Mouse (Mus musculus): ENCODE measurements at regions not wholly inside any gene's neighbourhood (a gene's known extent, or its start where the extent isn't known, plus 50 kb on each side); places are given as distances from the start of the nearest gene placed in this dataset.
"Not testable (repeated sequence)": the region's sequence is repeated elsewhere in the genome, so short reads cannot be mapped to it uniquely, and the experiment has no call there.

GRCm38 (mm10) chr14:17057355-17057754 lies 238.4 kb upstream of the Rarb start:
- no peak for DNase-seq

- DNase-seq: no peak
Measured at GRCm38 (mm10) chr14:17055741-17056140, 236.8 kb upstream of the Rarb start.

DNA sequence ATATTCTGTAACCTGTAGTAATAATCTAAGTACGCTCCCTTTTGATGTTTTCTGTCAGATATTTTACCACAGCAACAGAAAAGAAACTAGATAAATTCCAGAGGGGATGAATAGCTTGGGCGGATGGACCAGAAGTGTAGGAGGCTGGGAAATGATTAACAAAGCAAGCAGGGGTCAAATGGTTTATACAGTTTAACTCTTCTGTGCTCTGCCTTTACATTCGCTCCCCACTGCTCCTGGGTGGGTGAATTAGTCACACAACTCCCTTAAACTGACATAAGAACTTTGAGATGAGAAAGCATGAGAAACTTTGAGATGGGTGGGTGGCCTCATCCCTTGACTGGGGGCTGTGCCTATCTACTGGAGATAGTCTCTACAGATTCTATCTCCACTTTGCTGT lies 235.4 kb upstream of the Rarb start:
- no peak for DNase-seq

- DNase-seq: no peak
Measured at GRCm38 (mm10) chr14:17046808-17047207, 227.9 kb upstream of the Rarb start.

GRCm38 (mm10) chr14:17045426-17046132 lies 226.6 kb upstream of the Rarb start:
- DNase-seq: no peak

GRCm38 (mm10) chr14:17020603-17021356 lies 201.8 kb upstream of the Rarb start:
- DNase-seq: peak; percentile 12 to 38

DNA sequence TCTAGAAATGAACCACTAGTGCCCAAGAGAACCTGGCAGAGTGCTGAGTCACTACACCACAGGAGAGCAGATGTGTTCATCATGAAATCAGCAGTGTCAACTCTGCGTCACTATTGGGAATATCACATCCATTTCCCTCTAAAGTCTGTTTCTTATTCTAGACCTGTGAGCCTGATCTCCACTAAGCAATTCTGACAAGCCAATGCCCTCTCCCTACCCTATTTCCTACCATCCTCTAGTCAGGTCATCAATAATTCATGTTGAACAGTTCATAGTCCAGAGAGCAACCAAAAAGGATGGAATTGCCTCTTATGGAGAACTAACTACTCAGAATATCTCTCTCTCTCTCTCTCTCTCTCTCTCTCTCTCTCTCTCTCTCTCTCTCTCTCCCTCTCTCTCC lies 194.0 kb upstream of the Rarb start:
- DNase-seq: no peak

GRCm38 (mm10) chr14:17012200-17012599 lies 193.2 kb upstream of the Rarb start:
- no peak for DNase-seq

DNA sequence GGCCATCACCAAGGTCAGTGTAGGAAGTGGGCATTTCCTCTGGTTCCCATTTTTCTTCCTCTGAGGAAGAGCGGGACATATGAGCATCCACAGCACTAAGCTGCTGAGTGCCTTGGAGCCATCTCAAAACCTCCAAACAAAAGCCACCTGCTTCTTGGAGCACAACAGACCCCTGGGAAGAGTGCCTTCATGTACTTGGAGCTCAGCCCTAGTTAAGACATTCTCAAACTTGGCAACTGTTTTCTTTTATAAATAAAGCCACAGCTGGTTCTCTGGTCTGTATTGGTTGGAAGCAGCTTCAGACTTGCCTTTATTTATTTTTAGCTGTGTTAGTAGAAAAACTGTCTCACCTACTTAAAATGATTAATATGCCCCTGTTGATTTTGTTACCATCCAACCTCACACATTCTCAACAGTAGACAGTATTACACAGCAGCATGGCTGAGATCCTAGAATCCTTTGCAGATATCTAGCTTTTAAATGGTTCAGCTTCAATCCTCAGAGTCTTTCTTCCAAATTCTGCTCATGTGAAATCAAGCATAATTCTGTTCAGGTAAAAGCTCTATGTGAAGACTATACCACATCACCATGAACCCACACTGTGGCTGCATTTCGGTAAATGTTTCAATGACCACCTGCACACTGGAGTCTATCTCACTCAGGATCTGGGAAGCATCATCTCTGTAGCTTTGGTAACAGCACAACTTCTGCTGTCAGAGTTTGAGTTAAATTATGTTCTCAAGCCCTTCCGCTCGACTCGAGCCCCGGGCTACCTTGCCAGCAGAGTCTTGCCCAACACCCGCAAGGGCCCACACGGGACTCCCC lies 186.4 kb upstream of the Rarb start:
- DNase-seq: peak; percentile 21 to 29

DNA sequence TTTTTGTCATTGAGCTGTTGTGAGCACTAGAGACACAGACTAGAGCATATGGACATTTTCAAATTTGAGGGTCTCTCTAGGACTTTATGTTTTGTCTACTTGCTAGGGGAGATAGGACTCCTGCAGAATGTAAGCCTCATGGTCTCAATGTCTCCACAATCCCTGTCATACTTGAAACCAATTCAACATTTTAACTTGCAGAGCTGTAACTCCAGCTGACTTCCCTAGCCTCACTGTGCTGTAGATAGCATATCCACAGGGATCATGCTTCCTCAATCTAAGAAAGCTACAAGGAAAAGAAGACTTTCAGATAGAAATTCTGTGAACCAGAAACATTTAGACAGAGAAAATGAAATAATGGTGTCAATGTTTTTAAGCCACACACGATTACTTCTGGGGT lies 185.8 kb upstream of the Rarb start:
- DNase-seq: no peak

GRCm38 (mm10) chr14:16996716-16997115 lies 177.8 kb upstream of the Rarb start:
- DNase-seq: no peak

GRCm38 (mm10) chr14:16970911-16971310 lies 152.0 kb upstream of the Rarb start:
- DNase-seq: not testable (repeated sequence)

- no peak for DNase-seq
Measured at GRCm38 (mm10) chr14:16964717-16965391, 145.9 kb upstream of the Rarb start.

DNA sequence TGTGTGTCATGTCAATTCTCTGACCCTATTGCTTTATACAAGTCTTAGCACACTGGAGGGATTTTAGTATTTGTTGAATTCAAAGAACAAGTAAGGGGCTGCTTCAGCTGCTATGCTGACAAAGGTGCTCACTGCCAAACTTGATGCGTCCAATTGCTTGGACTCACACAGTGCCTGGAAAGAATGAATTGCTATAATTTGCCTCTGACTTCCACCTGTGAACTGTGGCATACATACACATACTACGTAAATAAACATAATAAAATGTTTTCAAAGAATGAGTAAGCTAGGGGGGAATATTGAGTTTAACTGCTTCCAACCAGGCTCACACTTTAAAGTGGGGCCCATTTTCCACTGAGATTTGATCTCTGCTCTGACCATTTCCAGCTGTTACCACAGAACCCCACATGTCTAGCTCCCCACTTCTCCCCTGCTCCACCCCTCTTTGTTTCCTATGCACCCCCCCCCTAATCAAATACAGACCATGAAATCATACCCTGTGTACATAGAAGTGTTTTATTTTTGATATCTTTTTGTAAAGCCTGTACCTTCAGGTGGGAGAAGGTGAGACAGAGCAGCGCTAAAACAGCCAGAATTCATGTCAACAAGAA lies 143.4 kb upstream of the Rarb start:
- DNase-seq: no peak

DNA sequence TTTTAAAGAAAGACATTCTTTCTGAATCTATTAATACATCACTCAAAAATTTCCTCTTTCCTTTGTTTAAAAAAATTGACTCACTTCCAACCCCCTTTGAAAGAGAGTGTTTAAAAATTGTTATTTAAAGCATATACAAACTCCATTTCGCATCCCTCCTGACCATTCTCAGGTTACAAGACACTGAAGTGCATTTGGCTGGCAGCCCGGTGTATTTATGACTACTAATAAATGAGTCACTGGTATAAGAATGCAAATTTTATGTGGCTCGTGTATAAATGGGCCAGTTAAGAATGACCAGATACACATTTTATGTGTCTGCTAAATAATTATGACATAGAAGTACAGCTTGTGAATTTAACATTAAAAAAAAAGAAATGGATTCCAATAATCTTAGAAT lies 138.8 kb upstream of the Rarb start:
- DNase-seq: no peak

DNA sequence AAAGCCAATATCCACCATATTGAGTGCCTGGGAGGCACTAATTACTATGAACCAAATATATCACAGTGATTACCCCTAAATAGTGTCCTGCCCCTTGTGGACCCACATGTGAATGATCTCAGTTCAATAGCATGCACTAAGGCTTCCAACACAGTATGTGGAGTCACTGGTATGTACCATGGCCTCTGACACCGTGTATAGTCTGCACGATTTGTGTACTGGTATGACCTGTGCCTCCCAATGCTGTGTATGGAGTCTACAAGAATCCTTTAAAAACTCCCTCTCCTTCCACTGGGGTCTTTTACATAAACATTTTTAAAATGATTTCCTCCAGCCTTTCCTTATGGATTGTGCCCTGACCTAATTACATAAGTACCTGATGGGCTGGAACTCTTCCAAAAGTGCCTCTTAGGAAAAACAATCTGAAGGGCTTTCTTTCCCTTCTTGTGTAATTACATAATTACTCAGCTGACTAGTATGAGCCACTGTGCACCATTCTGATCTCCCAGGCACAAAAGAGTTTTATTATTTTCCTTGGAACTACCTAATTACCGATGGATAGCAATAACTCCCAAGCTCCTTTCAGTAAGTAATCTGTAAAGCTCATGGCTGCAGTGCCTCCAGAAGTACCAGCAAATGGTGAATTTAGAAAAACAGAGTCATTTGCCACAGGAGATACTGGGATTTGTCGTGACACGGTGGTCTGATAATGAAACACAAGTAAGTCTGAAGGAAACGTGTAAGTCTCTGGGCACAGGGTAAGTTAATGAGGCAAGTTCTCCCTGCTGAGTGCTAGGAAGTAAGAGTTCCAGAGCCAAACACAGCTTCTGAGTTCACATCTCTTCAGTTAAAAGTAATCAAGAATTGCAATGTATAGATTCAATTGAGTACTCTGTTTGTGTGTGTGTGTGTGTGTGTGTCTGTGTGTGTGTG lies 135.8 kb upstream of the Rarb start:
- DNase-seq: peak in 1 of 2 experiments; percentile 4

- DNase-seq: no peak
Measured at GRCm38 (mm10) chr14:16948736-16949135, 129.8 kb upstream of the Rarb start.

DNA sequence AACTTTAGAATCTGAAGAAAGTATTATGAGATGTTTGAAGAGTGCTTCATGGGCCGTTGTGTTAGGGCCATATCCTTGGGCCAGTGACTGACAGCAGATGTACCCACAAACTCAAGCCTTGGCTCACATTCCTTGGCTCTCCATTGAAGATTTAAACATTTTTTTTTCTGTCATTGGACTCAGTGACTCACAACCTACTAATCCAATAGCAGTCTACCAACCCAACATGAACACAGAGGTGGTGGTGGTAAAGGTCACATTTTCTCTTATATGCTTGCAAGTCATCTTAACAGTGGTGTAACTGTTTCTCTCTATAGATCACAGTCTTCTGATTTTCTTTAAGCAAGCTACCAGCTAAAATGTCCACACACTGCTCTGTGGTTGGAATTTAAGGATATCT lies 125.5 kb upstream of the Rarb start:
- no peak for DNase-seq

- no peak for DNase-seq
Measured at GRCm38 (mm10) chr14:16943531-16943930, 124.6 kb upstream of the Rarb start.

- no peak for DNase-seq
Measured at GRCm38 (mm10) chr14:16927136-16927535, 108.2 kb upstream of the Rarb start.

DNA sequence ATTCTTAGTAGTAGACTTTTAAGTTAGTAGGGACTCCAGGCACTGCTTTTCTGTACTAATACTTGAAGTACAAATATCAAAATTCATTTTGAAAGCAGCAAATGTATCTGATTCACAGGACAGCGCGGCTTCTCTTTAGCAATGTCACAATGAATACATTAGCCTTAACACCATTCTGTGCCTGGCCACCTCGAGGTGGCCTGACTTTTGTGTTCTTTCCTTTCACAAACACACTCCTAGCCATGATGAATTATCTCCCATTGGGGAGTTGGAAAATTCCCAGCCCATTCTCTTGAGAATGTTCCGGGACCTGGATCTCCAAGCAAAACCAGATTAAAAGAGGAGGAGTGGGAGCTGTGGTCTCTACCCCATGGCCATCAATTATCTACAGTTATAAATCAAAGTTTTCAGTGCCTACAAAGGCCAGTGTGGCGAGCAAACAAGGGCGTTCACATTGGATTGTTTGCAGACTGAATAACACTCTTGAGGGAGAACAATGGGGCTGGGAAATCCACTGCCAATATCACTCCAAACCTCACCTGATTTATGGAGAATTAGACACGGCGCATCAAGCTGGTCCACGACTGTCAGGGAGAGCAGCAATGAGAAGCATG lies 82.7 kb upstream of the Rarb start:
- DNase-seq: no peak

All from cerebellum, postnatal 10 days (tissue).